Mouse (Mus musculus) right cerebral cortex, postnatal 10 days (tissue): ENCODE results near the gene Vamp5.

ENCODE experiments used
- DNase-seq, 2 experiments: peaks; one replicate each; pipeline ENCODE4 v3.0.0; 2021; ENCODE audit warnings: low spot score in 2 of 2

Vamp5 gene

GRCm38 (mm10) chr6:72366844-72367443 is 13.3 kb downstream of the Vamp5 start, which contains the start of gene Rnf181:
Gene Rnf181 (minus strand): TSS chr6:72366956.
- no peak for DNase-seq

GRCm38 (mm10) chr6:72366304-72366703 is 14.0 kb downstream of the Vamp5 start:
- DNase-seq = no peak

- DNase-seq = no peak
Observed at GRCm38 (mm10) chr6:72364985-72365384, 15.3 kb downstream of the Vamp5 start.

GRCm38 (mm10) chr6:72364009-72364408 is 16.3 kb downstream of the Vamp5 start:
- DNase-seq = no peak

- DNase-seq = peak; percentile 97 to 99
Observed at GRCm38 (mm10) chr6:72362132-72363028, 17.9 kb downstream of the Vamp5 start.

GRCm38 (mm10) chr6:72361121-72361551 is 19.1 kb downstream of the Vamp5 start:
- no peak for DNase-seq

- peak in 1 of 2 experiments; percentile 52 for DNase-seq
Observed at GRCm38 (mm10) chr6:72360599-72360935, 19.7 kb downstream of the Vamp5 start.

GRCm38 (mm10) chr6:72359891-72360598 is 20.2 kb downstream of the Vamp5 start:
- no peak for DNase-seq

- no peak for DNase-seq
Observed at GRCm38 (mm10) chr6:72359343-72359742, 20.9 kb downstream of the Vamp5 start.

GRCm38 (mm10) chr6:72358086-72358764 is 22.0 kb downstream of the Vamp5 start:
- DNase-seq = no peak

GRCm38 (mm10) chr6:72357164-72358079 is 22.8 kb downstream of the Vamp5 start:
- DNase-seq = peak in 1 of 2 experiments; percentile 55

- DNase-seq = peak; percentile 52 to 60
Observed at GRCm38 (mm10) chr6:72356001-72356532, 24.2 kb downstream of the Vamp5 start.

GRCm38 (mm10) chr6:72355066-72355911 is 25.0 kb downstream of the Vamp5 start, which contains the start of gene Tmem150a:
Gene Tmem150a (plus strand): TSS chr6:72355447.
- DNase-seq = peak; percentile 86 to 87

GRCm38 (mm10) chr6:72354025-72354424 is 26.2 kb downstream of the Vamp5 start:
- no peak for DNase-seq

- DNase-seq = peak in 1 of 2 experiments; percentile 54
Observed at GRCm38 (mm10) chr6:72352636-72353405, 27.4 kb downstream of the Vamp5 start.

GRCm38 (mm10) chr6:72350214-72350613 is 30.1 kb downstream of the Vamp5 start:
- DNase-seq = no peak

- DNase-seq = no peak
Observed at GRCm38 (mm10) chr6:72348411-72348810, 31.9 kb downstream of the Vamp5 start.

- DNase-seq = peak; percentile 83
Observed at GRCm38 (mm10) chr6:72347166-72347941, 32.9 kb downstream of the Vamp5 start, which contains the start of gene 0610030E20Rik. Gene 0610030E20Rik (plus strand): TSS chr6:72347317.
